Mouse (Mus musculus) ES-E14 (cell line): ENCODE data around the gene Dpp6. TPM values are rescaled to one million over a fixed set of nuclear protein-coding genes. Genes with fewer than 3 reads are reported as not detected.
A peak's percentile ranks its signal among the peaks of the same experiment; 100 is the strongest.

Source experiments
- DNase-seq: peaks from one replicate; pipeline ENCODE4 v3.0.0-alpha.2; 2013; ENCODE audit warnings: low read depth, low spot score
- H3K27ac ChIP-seq: 2 replicates; pipeline ENCODE4 v1.5.1; 2012; ENCODE audit warnings: low read depth, mild to moderate bottlenecking, low read length, moderate library complexity, mixed read lengths; ENCODE audit not compliant: poor library complexity, insufficient read depth, severe bottlenecking
- H3K36me3 ChIP-seq: 2 replicates; pipeline ENCODE4 v1.6.1; 2012; ENCODE audit warnings: mild to moderate bottlenecking, low read length, moderate library complexity, mixed read lengths; ENCODE audit not compliant: control insufficient read depth, poor library complexity, insufficient read depth, severe bottlenecking
- H3K4me1 ChIP-seq, 2 experiments: fragments of 150-350 bp in 1 of 2; sonication (generic) in 1 of 2; 2 replicates each; pipeline ENCODE4 v1.6.1; 2012; ENCODE audit warnings: low read length in 2 of 2, mild to moderate bottlenecking in 1 of 2, mixed read lengths in 1 of 2; ENCODE audit not compliant: control insufficient read depth in 2 of 2, insufficient read depth in 2 of 2, poor library complexity in 1 of 2
- H3K4me3 ChIP-seq, 2 experiments: fragments of 150-350 bp in 1 of 2; sonication (generic) in 1 of 2; 2 replicates each; pipeline ENCODE4 v1.5.1; 2012; ENCODE audit warnings: low read length in 2 of 2, low read depth in 1 of 2, mild to moderate bottlenecking in 1 of 2, mixed read lengths in 1 of 2; ENCODE audit not compliant: insufficient read depth in 1 of 2, poor library complexity in 1 of 2, severe bottlenecking in 1 of 2
- H3K9ac ChIP-seq: 2 replicates; pipeline ENCODE4 v1.6.1; 2012; ENCODE audit warnings: low read depth, mild to moderate bottlenecking, low read length, mixed read lengths; ENCODE audit not compliant: poor library complexity, insufficient read depth, severe bottlenecking
- H3K9me3 ChIP-seq: fragments of 150-350 bp; sonication (generic); 2 replicates; pipeline ENCODE4 v1.6.1; 2012; ENCODE audit warnings: low read depth, mild to moderate bottlenecking, low read length; ENCODE audit not compliant: control insufficient read depth, insufficient read depth
- CHD2 ChIP-seq: IDR thresholded peaks from 2 replicates; pipeline ENCODE4 v1.6.1; 2014; ENCODE audit warnings: mild to moderate bottlenecking, low read depth, low read length, inconsistent platforms
- HCFC1 ChIP-seq: IDR thresholded peaks from 2 replicates; pipeline ENCODE4 v1.6.1; 2012; ENCODE audit warnings: low read length, inconsistent platforms, borderline replicate concordance; ENCODE audit not compliant: insufficient read depth
- MAFK ChIP-seq: IDR thresholded peaks from 2 replicates; pipeline ENCODE4 v1.6.1; 2014; ENCODE audit warnings: mild to moderate bottlenecking, low read depth, low read length, inconsistent platforms; ENCODE audit not compliant: insufficient read depth
- ZC3H11A ChIP-seq: IDR thresholded peaks from 2 replicates; pipeline ENCODE4 v1.6.1; 2012; ENCODE audit warnings: low read depth, mild to moderate bottlenecking, inconsistent platforms, low read length, borderline replicate concordance
- ZNF384 ChIP-seq: IDR thresholded peaks from 2 replicates; pipeline ENCODE4 v1.6.1; 2012; ENCODE audit warnings: low read depth, low read length, inconsistent platforms
- in situ Hi-C, 2 experiments: fragments of 600-800 bp; cut with MboI; formaldehyde crosslinking; loops; one replicate each; pipeline ENCODE4 v1.15.1; 2025; ENCODE audit warnings: low sequenced_read_pairs in 2 of 2, inconsistent platforms in 1 of 2; ENCODE audit not compliant: unreplicated experiment in 2 of 2
- total RNA-seq: library from RNA; depleted of rRNA; stranded (reverse); fragments of 300-350 nt; gene quantifications from 2 replicates; pipeline ENCODE4 v1.2.3, GENCODE M21; 2012

Dpp6 gene
- total RNA-seq, 1 experiment: 1.5 TPM

DNA sequence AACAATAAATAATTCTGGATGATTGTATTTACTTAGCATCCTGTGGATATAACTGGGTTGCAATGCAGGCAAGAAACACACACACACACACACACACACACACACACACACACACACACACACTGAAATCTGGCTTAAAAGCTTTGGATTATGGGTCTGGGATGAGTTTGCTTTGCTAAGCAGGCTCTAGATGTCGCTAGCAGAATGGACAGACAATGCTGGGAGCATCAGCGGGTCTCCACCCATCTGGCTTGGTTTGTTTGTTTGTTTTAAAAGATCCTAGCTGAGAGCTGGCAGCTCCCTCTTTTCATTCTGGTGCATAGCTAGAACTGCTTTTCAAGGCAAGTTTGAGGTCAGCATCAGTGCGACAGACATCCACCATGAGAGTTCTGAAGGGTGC, 234.2 kb downstream of the Dpp6 start:
- no peaks in the 10 kb centered on the region for H3K9me3 ChIP-seq
- H3K9ac ChIP-seq: no peak overlapping the region
- in situ Hi-C loops: no loop called here
- no peak overlapping the region for H3K27ac ChIP-seq
- peaks cover 0 to 5% of the 10 kb centered on the region in 2 experiments; a peak in 2 of 4 replicates for H3K4me1 ChIP-seq
- H3K36me3 ChIP-seq: no peaks in the 10 kb centered on the region
- no peak overlapping the region for H3K4me3 ChIP-seq
- DNase-seq: no peak
- TF ChIP-seq CHD2: no peak
- no peak for TF ChIP-seq ZNF384
- no peak for TF ChIP-seq ZC3H11A
- no peak for TF ChIP-seq MAFK
- no peak for TF ChIP-seq HCFC1

DNA sequence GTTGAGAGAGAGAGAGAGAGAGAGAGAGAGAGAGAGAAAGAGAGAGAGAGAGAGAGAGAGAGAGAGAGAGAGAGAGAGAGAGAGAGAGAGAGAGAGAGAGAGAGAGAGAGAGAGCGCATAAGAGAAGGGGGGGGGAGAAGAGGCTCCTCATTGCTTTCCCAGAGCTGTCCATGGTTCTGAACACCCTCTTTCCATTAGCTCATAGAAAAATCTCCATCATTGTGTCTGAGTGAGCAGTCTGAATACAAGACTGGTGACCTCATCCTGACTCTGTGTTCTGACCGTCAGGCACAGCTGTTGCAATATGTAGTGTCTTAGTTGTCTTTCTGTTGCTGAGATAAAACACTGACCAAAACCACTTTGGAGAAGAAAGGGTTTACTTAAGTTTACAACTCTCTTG, 235.4 kb downstream of the Dpp6 start:
- H3K36me3 ChIP-seq: no peaks in the 10 kb centered on the region
- TF ChIP-seq ZC3H11A (no peak), MAFK (no peak), HCFC1 (no peak), ZNF384 (no peak), CHD2 (no peak)
- peak; percentile 52 for DNase-seq

DNA sequence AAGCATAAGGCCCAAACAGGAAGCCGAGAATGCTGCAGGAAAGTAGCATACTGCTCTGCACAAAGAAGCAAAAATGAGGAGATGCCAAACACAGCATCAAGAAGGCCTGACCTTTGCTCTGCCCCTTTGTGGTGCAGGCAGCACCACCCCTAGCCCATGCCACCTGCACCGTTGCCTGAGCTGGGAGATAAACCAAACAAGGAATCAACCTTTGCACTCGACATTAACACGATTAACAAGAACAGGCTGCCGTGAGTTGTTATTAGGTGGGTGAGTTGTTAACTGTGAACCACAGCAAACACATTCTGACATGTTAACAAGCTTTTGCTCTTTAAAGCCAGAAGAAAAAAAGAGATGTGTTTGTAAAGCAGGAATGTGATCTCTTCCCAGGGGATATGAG, 239.4 kb downstream of the Dpp6 start:
- H3K4me3 ChIP-seq: no peak overlapping the region
- DNase-seq: no peak
- H3K36me3 ChIP-seq: no peaks in the 10 kb centered on the region
- H3K4me1 ChIP-seq: no peaks in the 10 kb centered on the region
- in situ Hi-C loops: no loop called here
- H3K9me3 ChIP-seq: no peaks in the 10 kb centered on the region
- H3K9ac ChIP-seq: no peak overlapping the region
- TF ChIP-seq ZNF384: no peak
- no peak for TF ChIP-seq ZC3H11A
- no peak for TF ChIP-seq CHD2
- no peak for TF ChIP-seq HCFC1
- no peak for TF ChIP-seq MAFK
- H3K27ac ChIP-seq: no peak overlapping the region

More for the DNA sequence above, 235.4 kb downstream of the Dpp6 start:
- in situ Hi-C loops: no loop called here
- Histone ChIP-seq H3K4me1 (peaks cover 0 to 5% of the 10 kb centered on the region in 2 experiments; a peak in 2 of 4 replicates), H3K9me3 (no peaks in the 10 kb centered on the region), H3K27ac (no peak overlapping the region), H3K9ac (no peak overlapping the region), H3K4me3 (no peak overlapping the region)

DNA sequence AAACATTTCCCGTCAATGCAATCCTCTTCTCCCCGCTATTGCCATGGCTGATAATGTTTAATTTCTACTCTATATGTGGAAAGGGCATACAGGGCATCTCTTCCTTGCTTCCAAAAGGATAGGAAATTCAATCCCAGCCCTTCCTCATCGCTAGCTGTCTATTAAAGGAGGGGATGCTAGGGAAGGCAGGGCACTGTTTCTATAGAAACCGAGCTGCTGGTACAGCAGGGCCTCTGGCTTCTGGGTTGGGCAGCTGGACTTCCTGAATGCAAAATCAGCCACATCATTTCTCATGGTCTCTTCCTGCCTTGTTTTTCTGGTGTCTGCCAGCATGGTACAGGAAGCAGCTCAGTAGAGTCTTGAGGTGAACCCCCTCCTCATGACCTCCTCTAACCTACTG, 243.1 kb downstream of the Dpp6 start:
- no peak overlapping the region for H3K27ac ChIP-seq
- H3K4me1 ChIP-seq: no peaks in the 10 kb centered on the region
- H3K4me3 ChIP-seq: no peak overlapping the region
- DNase-seq: no peak
- H3K36me3 ChIP-seq: no peaks in the 10 kb centered on the region
- no peak for TF ChIP-seq ZNF384
- H3K9me3 ChIP-seq: no peaks in the 10 kb centered on the region
- H3K9ac ChIP-seq: no peak overlapping the region
- in situ Hi-C loops: no loop called here

DNA sequence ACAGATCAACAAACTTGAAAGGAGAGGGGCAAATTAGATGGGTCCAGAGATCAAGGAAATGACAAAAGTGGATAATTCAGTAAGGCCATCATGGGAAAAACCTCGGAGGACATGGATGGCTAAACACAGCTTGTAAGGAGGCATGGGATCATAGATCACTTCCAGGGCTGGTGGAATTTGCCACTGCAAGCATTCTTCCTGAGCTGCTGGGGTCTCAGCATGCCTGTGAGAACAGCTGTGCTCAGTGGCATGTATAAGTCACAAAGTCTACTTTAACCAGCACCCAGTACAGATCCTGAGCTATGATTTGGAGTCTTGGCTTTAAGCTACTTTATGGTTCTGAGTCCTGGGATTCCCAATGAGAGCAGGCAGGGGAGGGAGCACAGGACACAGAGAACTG, 246.9 kb downstream of the Dpp6 start:
- H3K36me3 ChIP-seq: no peaks in the 10 kb centered on the region
- no peaks in the 10 kb centered on the region for H3K4me1 ChIP-seq
- no peaks in the 10 kb centered on the region for H3K9me3 ChIP-seq
- in situ Hi-C loops: no loop called here
- no peak overlapping the region for H3K27ac ChIP-seq
- no peak overlapping the region for H3K4me3 ChIP-seq
- no peak for DNase-seq
- no peak overlapping the region for H3K9ac ChIP-seq
- TF ChIP-seq CHD2 (no peak), ZNF384 (no peak), ZC3H11A (no peak), HCFC1 (no peak), MAFK (no peak)
